Mouse (Mus musculus) kidney, adult 18-20 months (tissue): ENCODE measurements around the gene Tacc2.

Source experiments
- DNase-seq: peaks from one replicate; pipeline ENCODE4 v3.0.0; 2021

Tacc2 gene

DNA sequence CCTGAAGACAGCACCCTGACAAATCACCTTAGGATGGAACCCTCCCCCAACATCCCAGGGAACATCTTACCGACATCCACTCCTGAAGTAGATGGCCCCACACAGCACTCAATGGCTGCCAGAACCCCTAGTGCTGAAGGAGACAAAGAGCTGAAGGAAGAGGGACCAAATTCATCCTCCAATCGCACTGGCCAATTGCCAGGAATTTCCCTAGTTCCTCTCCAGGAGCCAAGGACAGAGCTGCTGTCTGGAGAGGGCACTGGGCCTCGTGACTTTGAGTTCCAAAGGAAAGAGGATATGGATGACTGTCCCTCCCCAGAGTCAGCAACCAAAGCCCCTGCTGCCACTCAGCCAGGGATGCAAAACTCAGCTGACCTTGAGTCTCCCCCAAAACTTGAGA, 44.7 kb downstream of the Tacc2 start:
- peak; percentile 37 for DNase-seq

DNA sequence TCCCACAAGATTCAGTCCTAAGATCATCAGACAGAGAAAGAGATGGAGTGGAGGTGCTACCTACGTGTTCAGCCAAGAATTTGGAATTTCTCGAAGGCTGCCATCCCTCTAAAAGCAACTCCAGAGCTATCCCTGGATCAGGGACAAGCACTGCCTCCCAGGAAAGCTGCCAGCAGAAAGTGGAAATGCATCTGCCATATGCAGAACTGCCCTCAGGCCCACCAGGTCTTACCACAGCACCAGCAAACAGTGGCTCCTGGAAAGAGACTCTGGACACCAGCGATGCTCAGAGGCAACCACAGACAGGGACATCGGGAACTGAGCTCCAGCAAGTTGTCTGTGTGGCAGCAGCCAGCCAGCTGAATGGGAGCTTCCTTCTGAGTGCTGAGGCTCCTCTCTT, 45.1 kb downstream of the Tacc2 start:
- DNase-seq = no peak

DNA sequence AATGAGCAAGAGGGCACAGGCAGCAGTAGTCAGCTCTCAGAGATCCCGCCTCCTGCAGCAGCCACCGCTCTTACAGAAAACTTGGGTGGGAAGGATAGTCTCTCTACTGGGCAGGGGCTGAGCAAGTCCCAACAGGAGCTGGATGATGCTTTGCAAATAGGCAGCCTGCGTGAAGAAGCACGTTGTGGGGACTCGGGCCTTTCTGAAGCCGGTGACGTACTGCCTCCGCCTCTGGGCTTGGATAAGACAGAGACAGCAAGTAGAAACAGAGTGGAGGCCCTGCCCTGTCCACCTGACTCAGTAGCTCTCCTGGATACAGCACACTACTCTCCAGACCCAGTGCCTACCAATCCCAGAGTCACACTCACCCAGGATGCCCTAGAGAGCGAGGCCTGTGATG, 47.1 kb downstream of the Tacc2 start:
- DNase-seq = no peak

DNA sequence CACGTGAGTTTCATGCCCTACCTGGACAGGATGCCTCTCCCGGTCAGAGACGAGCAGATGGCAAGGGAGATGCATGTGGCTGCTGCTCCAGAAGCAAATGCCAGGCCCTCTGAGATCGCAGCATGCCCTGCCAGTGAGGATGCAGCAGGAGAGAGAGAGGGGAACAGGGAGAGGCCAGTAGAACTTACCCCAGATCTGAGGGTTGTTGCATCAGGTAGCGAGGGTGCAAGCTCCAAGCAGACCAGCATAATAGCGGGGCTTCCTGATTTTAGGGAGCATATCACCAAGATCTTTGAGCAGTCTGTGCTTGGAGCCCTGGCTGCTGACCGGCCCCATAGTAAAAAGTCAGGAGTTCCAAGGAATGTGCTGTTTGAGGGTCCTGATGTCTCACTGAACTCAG, 48.1 kb downstream of the Tacc2 start:
- no peak for DNase-seq

DNA sequence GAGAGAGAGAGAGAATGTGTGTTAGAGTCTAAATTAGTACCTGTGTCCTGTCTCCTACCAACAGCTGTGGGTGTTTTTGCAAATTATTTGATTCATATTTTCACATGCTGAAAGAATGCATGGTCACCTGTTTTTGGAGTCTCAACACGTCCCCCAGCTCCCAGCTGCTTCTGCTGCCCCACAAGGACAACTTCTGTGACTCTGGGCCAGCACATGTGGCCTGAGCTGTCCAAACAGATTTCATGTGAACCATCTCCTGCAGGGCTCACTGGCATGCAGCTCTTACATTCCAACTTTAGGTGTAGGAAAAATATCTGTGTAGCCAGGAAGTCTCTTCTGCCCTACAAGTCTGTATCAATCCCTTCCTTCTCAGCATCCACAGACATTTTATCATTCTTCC, 51.4 kb downstream of the Tacc2 start:
- no peak for DNase-seq

DNA sequence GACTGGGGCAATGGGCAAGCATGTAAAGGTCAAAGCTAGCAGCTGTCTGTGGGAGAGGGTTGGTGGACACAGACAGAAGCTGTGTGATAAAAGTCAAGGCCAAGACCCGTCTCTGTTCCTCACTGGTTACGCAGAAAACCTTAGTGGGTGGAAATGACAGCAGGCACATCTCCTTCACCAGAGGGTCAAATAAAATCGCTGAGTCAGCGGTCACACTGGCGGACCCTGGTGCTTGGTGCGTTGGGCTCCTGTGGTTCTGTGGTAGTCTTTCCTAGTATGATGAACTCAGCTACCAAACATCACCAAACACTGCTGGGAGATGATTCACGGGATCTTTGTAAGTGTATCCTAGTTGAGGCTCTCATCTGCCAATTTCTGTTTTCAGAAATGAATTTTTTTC, 52.8 kb downstream of the Tacc2 start:
- DNase-seq = no peak

DNA sequence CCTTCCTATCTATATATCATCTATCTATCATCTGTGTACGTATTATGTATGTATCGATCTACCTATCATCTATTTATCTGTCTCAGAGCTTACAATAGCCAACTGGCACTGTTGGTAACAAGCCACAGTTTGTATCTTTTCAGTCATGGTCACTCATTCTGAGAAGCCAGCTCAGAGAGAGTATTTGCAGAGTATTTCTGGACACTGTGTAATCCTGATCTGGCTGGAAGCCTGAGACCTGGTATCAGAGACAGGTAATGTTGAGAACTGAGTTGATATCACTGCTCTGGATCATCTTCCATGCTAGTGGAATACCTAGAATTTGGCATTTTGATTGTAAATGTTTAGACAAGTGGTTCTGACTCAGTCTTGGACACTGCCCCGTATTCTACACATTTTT, 53.7 kb downstream of the Tacc2 start:
- no peak for DNase-seq

DNA sequence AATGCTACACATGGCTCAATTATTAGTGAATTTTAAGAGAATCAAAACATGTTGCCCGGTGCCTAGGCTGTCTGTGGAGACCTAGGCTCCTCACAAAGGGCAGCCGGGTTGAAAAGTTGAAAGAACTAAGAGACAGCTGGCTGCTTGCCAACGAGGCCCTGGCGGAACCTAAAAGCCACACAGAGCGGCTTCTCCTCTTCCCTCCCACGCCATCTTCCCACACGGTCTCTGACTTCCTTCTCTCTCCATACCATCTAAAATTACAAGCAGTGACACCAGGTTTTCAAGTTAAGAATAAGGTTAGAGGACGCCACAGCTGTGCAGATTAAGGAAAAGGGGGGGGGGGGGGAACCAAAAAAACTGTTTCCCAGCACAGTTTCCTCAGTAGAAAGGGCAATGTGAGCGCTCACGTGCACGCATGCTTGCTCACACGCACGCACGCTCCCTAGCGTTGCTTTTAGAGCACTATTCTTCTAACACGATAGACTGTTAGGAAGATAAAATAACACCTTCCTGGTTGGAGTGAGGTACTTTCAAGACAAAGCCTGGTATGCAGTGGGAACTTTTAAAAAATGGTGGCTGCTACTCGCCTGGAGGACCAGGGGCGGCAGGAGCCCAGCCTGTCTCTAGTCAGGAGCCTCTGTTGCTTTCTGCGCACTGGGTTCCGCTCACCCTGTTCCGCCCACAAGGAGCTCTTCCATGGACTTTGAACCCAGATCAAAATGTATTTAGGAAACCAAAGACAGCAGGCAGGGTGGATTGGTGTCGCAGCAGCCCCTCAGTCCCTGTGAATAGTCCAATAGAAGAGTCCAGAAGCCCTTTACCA, 54.5 kb downstream of the Tacc2 start:
- DNase-seq = peak; percentile 59

DNA sequence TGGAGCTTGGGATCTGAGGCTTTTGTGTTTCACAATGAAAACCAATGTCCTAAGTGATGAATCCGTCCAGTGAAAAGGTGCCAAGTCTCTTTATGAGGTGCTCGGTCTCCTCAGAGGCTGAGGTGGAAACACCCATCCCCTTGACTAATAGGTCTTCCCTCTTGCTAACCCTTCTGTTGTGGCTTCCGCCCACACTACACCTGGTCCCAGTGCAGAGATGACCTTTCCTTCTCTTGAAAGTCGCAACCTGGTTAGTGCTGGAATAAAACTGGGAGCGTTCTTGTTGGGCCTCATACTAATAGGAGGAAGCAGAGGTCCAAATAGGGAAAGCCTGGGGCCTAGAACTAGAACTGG, 55.1 kb downstream of the Tacc2 start:
- peak; percentile 36 for DNase-seq

DNA sequence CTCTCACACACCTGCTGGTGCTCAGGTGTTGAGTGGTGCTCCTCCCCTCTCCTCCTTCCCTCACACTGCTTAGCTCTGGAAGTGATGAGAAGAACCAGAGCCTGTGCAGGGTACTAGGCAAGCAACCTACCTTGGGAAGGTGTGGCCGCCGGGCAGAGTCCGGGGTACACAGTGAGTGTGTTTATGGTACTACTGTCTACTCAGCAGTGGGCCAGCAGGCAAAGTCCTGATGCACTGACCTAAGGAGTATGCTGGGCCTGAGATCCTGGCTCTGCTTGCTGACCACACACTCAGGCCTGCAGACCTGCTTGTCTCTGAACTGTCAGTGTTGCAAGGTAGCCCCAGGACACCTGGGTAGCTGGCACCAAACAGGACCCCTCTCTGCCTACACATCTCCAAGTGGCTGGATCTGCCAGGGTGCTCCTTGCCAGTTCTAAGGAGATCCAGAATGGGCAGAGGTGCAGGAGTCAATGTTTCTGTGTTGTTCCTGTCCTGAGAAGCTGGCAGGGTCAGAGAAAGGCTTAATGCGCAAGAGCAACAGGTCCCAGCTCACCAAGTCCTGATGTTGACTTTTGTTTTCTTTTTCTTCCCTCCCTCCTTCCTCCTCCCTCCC, 57.1 kb downstream of the Tacc2 start:
- peak; percentile 54 for DNase-seq

DNA sequence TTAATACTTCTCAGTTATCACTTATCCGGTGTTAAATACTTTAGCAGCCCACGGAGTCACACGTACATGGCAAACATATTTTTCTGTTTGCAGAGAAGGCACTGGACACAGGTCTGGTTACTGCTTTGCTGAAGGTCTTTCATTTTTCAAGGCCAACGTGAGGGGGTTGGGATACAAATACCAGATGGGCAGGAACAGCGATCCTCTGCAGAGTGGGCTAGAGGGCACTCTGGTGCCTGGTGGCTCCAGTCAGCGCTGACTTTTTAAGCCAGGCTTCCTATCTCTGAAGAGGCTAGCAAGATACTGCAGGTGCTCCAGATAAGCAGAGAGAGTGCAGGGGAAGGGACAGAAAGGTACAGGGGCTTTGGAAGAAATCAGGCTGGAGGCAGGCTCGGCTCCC, 58.0 kb downstream of the Tacc2 start:
- no peak for DNase-seq

DNA sequence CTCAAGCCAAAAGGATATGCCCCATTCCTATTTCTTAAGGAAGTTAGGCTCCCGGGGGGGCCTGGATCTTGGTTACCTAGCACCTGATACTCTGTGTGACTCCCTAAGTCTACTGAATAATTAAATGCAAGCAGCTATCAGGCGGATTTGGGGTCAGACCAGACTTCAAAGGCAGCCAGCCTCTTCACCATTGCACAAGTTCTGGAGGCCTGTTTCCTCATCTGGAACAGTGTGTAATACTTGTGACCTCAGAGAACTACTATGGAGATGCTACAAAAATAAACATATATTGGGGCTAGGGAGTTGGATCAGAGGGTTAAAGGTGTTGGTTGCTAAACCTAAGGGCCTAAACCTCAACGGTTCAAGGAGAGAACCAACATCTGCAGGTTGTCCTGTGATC, 59.0 kb downstream of the Tacc2 start:
- no peak for DNase-seq

DNA sequence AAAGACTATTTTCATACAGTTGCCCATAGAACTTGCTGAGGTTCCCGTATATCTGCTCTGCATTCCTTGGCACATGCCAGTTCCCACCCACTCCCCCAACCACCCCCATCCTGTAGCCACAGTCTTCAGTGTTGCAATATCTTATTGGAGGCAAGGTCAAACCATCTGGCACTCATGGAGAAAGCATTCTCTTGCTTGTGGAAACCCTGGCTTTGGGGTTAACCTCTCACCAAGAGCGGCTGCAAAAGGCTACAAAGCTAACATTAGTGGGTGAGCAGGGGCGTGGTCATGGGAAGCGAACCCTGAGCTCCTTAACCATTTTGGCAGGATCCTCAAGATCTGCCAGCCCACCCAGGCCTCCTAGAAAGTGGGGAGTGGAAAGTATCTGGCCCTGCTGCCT, 59.7 kb downstream of the Tacc2 start:
- DNase-seq = no peak

DNA sequence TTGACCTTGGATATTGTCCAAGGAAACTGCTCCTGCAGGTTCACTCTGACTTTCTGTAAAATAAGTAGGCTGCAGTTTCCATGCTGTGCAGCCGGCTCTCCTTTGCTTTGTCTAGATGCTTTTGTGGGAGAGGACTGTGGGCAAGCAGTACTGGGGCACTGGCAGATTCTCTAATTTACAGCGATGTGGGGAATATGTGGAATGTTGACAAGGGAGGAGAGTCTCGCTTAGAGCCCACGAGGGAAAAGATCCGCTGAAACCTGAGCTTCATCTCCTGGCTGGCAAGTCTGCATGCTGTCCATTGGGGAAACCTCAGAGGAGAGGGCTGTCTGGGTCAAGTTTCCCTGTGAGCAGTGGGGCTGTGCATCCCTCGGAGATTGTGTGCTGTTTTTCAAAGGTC, 60.6 kb downstream of the Tacc2 start:
- no peak for DNase-seq

DNA sequence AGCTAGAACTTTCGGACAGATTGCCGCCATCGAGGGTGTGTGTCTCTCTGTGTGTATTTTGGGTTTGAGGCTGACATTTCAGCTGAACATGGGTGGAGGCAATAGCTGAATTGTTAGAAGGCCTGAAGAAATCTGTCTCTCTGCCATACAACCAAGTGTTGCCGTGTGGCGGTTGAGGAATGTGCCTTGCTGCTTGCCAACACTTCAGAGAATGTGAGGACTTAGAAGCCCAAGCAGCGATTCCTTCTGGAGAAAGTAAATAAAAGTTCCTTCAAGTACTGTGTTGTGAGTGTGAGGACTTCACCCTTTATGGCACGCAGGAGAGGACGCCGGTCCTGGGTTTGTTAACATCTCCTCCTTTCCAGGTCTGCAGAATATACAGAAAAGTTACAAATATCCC, 63.4 kb downstream of the Tacc2 start:
- DNase-seq = peak; percentile 17

DNA sequence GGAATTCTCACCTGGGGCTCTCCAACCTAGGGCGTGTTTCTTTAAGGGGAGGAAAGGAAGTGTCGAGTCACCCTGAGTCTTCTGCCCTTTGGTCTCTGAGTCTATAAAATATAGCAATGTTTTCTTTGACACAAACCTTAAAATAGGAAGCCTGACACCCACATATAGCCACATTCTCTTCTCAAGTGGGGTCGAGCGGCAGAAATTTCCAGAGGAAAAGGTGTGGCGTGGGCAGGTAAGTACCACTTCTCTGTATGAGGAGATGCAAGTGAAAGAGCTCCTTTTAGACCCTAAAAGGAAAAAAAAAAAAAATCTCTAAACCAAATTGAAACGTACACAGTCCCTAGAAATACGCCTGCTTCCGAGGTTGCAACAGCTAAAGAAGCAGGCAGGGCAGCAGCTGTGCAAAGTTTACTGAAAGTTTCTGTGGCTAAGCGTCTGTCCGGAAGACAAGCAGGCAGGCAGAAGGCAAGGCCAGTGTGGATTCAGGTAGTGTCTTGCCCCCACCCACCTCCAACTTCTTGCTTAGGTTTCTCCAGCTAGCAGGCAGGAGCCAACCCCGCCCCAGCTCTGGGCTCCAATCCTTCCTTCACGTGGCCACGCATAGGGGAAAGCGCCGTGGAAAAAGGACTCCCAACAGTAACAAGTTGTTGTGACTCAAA, 68.2 kb downstream of the Tacc2 start:
- no peak for DNase-seq

DNA sequence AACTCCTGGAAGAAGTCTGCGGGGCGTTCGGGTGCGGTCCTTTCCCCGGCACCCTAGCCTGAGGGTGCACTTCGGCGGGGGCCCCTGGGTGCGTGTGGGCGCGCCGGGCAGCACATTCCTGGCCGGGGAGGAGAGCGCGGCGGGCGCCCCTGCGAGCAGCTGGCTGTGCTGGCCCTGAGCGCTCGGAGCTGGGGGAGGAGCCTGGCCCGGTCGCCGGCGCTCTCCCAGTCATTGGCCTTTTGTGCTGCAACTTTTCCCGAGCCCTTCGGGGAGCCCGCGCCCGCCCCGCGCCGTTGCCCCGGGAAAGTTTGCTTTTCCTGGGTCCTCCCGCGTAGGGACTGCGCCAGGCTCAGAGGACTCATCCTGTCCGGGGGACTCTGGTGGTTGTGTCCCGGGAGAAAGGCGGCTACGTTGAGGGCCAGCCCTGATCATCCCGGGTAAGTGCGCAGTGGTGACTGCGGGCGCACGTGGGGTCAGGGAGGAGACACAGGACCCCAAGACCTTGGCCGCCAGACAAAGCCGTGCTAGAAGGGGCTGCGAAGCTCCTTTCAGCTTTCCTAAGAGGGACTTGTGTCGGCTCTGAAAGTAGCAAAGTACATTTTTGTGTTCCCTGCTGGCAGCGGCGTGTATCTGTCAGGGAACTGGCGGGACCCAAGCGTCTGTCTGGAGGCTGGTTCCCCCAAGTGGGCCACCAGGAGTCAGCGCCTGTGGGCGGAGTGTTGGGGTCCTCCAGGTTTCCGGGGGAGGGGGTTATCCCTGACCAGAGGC, 68.9 kb downstream of the Tacc2 start:
- DNase-seq = peak; percentile 90

DNA sequence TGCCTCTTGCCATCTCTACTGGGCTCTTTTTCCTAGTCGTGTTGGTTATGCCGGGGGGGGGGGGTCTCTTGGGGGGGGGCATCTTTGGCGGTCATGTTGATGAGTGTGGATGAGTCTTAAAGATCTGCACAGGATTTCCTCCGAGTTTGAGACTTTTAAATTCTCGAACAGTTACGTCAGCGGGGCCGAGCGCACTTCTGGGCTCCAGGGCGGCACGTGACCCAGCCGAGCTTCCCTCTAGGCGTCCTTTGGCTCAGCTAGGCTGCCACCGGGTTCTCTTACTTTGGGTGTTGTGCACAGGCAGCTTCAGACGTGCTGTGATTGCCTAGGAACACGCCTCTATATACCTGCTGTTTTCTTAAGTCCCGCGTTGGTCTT, 69.5 kb downstream of the Tacc2 start:
- DNase-seq = peak; percentile 86

DNA sequence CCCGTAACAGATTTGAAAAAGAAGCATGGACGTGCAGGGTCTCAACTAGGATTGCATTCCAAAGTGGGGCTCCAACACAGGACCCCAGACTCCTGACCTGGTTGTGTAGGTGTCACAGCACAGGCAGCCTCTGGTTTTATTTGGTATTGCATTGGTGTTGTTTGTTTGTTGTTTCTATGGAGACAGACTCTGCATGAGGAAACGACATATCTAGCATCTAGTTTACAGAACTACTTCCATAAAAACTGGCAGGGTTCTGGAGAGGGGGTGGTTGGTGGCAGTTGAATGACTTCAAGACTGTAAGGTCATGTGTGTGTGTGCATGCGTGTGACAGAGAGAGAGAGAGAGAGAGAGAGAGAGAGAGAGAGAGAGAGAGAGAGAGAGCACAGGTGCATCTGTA, 70.8 kb downstream of the Tacc2 start:
- DNase-seq = no peak

DNA sequence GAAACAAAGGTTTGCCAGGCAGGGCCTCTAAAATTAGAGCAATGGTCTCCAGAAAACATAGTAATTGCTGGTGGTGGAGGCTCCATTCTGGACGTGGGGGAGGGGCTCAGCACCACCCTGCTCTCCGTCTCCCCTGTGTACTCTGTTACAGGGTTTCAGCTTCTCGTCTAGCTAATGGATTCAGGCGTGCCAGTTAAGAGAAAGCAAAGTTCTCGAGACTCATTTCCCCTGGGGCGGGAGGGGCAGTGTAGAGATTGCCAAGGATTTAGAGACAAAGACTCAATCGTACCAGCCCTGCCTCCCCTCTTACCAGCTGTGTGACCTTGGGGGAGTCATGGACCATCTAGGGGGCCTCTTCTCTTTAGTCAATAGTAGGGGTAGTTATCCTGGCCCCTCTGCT, 72.0 kb downstream of the Tacc2 start:
- DNase-seq = no peak

DNA sequence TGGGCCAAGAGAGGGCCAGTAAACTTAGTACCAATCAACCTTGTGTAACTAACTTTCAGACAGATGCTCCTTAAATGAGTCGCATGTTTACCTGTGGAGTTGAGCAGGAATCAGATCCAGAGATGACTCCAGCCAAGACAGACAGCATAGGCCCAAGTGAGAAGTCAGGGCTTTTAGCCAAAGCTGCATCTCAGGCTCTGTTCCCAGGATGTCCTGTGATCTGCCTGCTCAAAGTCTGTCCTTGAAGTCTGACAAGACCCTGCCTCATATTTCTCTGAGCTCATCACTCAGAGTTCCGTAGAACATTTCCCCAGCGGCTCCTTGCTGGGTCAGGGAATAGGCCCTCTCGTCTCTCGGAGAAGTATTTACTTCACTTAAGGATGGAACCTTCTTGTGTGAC, 73.4 kb downstream of the Tacc2 start:
- DNase-seq = no peak

DNA sequence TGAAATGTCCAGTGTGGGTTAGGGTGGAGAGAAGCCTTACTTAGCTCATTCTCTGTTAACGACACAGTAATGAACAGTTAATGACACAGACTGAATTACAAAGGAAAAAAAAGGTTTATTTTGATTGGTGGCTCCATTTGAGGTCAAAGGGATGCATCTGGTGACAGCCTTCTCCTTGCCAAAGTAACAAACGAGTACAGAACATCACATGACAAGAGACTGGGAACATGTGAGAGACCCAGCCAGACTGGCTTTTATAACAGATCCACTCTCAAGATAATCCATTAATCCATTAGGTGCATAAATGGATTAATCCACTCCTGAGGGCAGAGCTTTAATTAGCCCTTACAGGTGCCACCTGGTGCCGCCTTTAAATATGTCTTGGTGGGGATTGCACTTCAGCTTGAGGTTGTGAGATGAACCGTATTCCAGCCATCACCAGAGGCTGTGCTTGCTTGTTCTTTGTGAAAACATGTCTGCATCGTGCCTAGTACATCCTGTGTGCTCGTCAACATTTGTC, 75.9 kb downstream of the Tacc2 start:
- no peak for DNase-seq

DNA sequence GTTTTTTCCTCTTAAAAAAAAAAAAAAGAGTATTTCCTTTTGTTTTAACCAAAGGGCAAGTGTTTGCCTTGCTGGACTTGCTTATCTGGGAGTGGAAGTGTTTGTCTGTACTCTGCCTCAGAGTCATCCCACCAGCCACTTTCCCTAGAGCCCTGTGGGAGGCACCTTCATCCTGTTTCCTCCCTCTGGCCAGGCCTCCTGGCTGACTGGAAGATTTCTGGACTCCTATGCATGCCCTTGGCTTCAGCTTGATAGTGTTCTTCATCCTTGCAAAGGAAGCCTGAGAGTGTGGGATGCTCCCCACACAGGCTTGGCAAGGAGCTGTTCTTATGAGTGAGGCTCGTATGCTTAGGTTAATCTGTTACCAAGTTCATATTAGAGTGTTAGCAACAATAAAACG, 77.3 kb downstream of the Tacc2 start:
- DNase-seq = peak; percentile 62

DNA sequence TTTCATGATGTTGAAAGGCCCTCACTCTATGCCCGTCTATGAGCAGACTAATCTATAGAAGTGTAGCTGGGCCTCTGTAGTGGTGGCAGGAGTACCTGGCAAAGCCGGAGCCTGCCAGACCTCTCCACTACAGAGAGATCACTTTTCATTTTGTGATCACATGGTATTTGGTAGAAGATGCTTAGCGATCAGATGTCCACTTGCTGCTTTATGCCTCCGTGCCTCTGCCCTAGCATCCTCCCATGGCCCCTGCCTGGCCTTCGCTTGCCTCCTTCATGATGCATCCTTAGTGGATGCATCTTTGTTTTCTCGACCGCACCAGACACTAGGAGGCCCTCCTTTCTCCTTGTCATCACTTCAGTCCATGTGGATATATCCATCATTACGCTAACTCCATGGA, 79.7 kb downstream of the Tacc2 start:
- no peak for DNase-seq
